Mouse (Mus musculus) forebrain, embryonic 14.5 days (tissue): ENCODE results near the gene Rtn2. TPM values are rescaled to one million over a fixed set of nuclear protein-coding genes. Genes with fewer than 3 reads are reported as not detected.

Experiments used
- ATAC-seq: fragments of 200-750 bp; cut with Nextera tagmentation; 2 replicates; pipeline ENCODE4 v1.8.0; 2017; ENCODE audit warnings: mild to moderate bottlenecking, moderate library complexity
- DNase-seq: peaks from one replicate; pipeline ENCODE4 v3.0.0-alpha.2; 2015; ENCODE audit warnings: low spot score
- H3K27ac ChIP-seq: fragments of 300-500 bp; sonication (generic); 2 replicates; pipeline ENCODE4 v1.5.1; 2014; ENCODE audit warnings: low read depth, mild to moderate bottlenecking, control low read depth, low read length, moderate library complexity
- H3K27me3 ChIP-seq: fragments of 300-500 bp; sonication (generic); replicated peaks from 2 replicates; pipeline ENCODE4 v1.6.1; 2014; ENCODE audit warnings: low read length, control low read depth, mixed read lengths; ENCODE audit not compliant: control insufficient read depth, insufficient read depth
- H3K36me3 ChIP-seq: fragments of 300-500 bp; sonication (generic); 2 replicates; pipeline ENCODE4 v1.6.1; 2014; ENCODE audit warnings: low read length, control low read depth; ENCODE audit not compliant: control insufficient read depth, insufficient read depth
- H3K4me1 ChIP-seq: fragments of 300-500 bp; sonication (generic); 2 replicates; pipeline ENCODE4 v1.6.1; 2014; ENCODE audit warnings: antibody characterized with exemption, low read length, control low read depth; ENCODE audit not compliant: control insufficient read depth, insufficient read depth
- H3K4me2 ChIP-seq: fragments of 300-500 bp; sonication (generic); 2 replicates; pipeline ENCODE4 v1.6.1; 2014; ENCODE audit warnings: mild to moderate bottlenecking, control low read depth, low read length
- H3K4me3 ChIP-seq: fragments of 300-500 bp; sonication (generic); 2 replicates; pipeline ENCODE4 v1.5.1; 2014; ENCODE audit warnings: low read depth, low read length, control low read depth
- H3K9ac ChIP-seq: fragments of 300-500 bp; sonication (generic); 2 replicates; pipeline ENCODE4 v1.6.1; 2014; ENCODE audit warnings: mild to moderate bottlenecking, low read length, control low read depth, moderate library complexity
- H3K9me3 ChIP-seq: fragments of 300-500 bp; sonication (generic); replicated peaks from 2 replicates; pipeline ENCODE4 v1.6.1; 2016; ENCODE audit warnings: low read length, control low read depth, mixed read lengths; ENCODE audit not compliant: control insufficient read depth
- WGBS: fragments of 180-500 bp; shearing (Covaris S2); extraction: QIAGEN DNeasy Blood & Tissue Kit; methylation state at CpG from one replicate; pipeline ENCODE4 v1.1.7; 2014; 5-methylcytosine and 5-hydroxymethylcytosine counted together
- polyA plus RNA-seq: library from polyadenylated mRNA; unstranded; fragments of >200 nt; fragmentation: Nextera tagmentation; extraction: Ambion mirVana; gene quantifications from 2 replicates; pipeline ENCODE4 v1.2.1, GENCODE M21; 2014

The Rtn2 gene
- polyA plus RNA-seq, 1 experiment from 2014 or later: 102 TPM

GRCm38 (mm10) chr7:19327128-19327527, 44.7 kb downstream of the Rtn2 start:
- H3K4me2 ChIP-seq: peak overlapping the region; percentile 57
- no peaks in the 10 kb centered on the region for H3K9me3 ChIP-seq
- peak; percentile 88 for DNase-seq
- peak; percentile 78 for ATAC-seq
- peak overlapping the region; percentile 43 for H3K9ac ChIP-seq
- peak overlapping the region; percentile 33 for H3K4me3 ChIP-seq
- peaks cover 7% of the 10 kb centered on the region; the same call in 1 of the 2 replicates for H3K4me1 ChIP-seq
- no peaks in the 10 kb centered on the region for H3K36me3 ChIP-seq
- H3K27me3 ChIP-seq: no peaks in the 10 kb centered on the region
- H3K27ac ChIP-seq: no peak overlapping the region
- WGBS: under 1% methylated on average over 22 of the region's 22 CpGs

GRCm38 (mm10) chr7:19327782-19328181, 45.4 kb downstream of the Rtn2 start:
- Histone ChIP-seq H3K4me2 (no peak overlapping the region), H3K9ac (no peak overlapping the region), H3K27me3 (no peaks in the 10 kb centered on the region), H3K9me3 (no peaks in the 10 kb centered on the region), H3K27ac (no peak overlapping the region), H3K4me1 (peaks cover 7% of the 10 kb centered on the region; the same call in 1 of the 2 replicates), H3K4me3 (no peak overlapping the region), H3K36me3 (no peaks in the 10 kb centered on the region)
- no peak for ATAC-seq
- no peak for DNase-seq
- 83% methylated on average over 5 of the region's 5 CpGs for WGBS

GRCm38 (mm10) chr7:19328425-19328824, 46.0 kb downstream of the Rtn2 start:
- Histone ChIP-seq H3K9me3 (no peaks in the 10 kb centered on the region), H3K36me3 (no peaks in the 10 kb centered on the region), H3K4me2 (no peak overlapping the region), H3K9ac (no peak overlapping the region), H3K27me3 (no peaks in the 10 kb centered on the region), H3K27ac (no peak overlapping the region), H3K4me1 (peaks cover 7% of the 10 kb centered on the region; the same call in 1 of the 2 replicates), H3K4me3 (no peak overlapping the region)
- ATAC-seq: no peak
- no peak for DNase-seq

GRCm38 (mm10) chr7:19331910-19332309, 49.5 kb downstream of the Rtn2 start:
- DNase-seq (no peak), ATAC-seq (no peak)
- H3K36me3 ChIP-seq: no peaks in the 10 kb centered on the region
- H3K4me2 ChIP-seq: no peak overlapping the region
- H3K27me3 ChIP-seq: no peaks in the 10 kb centered on the region
- no peak overlapping the region for H3K4me3 ChIP-seq
- 70% methylated on average over 2 of the region's 2 CpGs for WGBS
- no peak overlapping the region for H3K9ac ChIP-seq
- H3K27ac ChIP-seq: no peak overlapping the region
- peaks cover 1% of the 10 kb centered on the region; the same call in 1 of the 2 replicates for H3K4me1 ChIP-seq
- H3K9me3 ChIP-seq: no peaks in the 10 kb centered on the region

- WGBS: under 1% methylated on average over 52 of the region's 52 CpGs
These were observed 50.4 kb downstream of the Rtn2 start for GRCm38 (mm10) chr7:19332709-19333352.

GRCm38 (mm10) chr7:19335583-19335982, 53.2 kb downstream of the Rtn2 start:
- Histone ChIP-seq H3K36me3 (no peaks in the 10 kb centered on the region), H3K4me2 (no peak overlapping the region), H3K4me1 (no peaks in the 10 kb centered on the region), H3K27ac (no peak overlapping the region), H3K9ac (no peak overlapping the region), H3K4me3 (no peak overlapping the region), H3K27me3 (no peaks in the 10 kb centered on the region), H3K9me3 (no peaks in the 10 kb centered on the region)
- no peak for DNase-seq
- WGBS: 31% methylated on average over 3 of the region's 3 CpGs
- no peak for ATAC-seq

More at GRCm38 (mm10) chr7:19332709-19333352, 50.4 kb downstream of the Rtn2 start:
- peak overlapping the region; percentile 60 for H3K4me3 ChIP-seq
- H3K27me3 ChIP-seq: no peaks in the 10 kb centered on the region
- no peaks in the 10 kb centered on the region for H3K9me3 ChIP-seq
- peak overlapping the region; percentile 92 for H3K4me2 ChIP-seq
- peak overlapping the region; percentile 94 for H3K9ac ChIP-seq
- DNase-seq (peak; percentile 77), ATAC-seq (peak; percentile 68)
- H3K27ac ChIP-seq: peak overlapping the region; percentile 75; the same call in 1 of the 2 replicates
- no peaks in the 10 kb centered on the region for H3K4me1 ChIP-seq
- H3K36me3 ChIP-seq: no peaks in the 10 kb centered on the region

GRCm38 (mm10) chr7:19337122-19337521, 54.7 kb downstream of the Rtn2 start:
- Histone ChIP-seq H3K4me3 (no peak overlapping the region), H3K9ac (no peak overlapping the region), H3K36me3 (no peaks in the 10 kb centered on the region), H3K27me3 (0 out of 2 replicates have a peak, but pooled peaks cover 3% of the 10 kb centered on the region), H3K27ac (no peak overlapping the region), H3K4me2 (no peak overlapping the region), H3K9me3 (no peaks in the 10 kb centered on the region), H3K4me1 (peaks cover 5% of the 10 kb centered on the region)
- 69% methylated on average over 10 of the region's 10 CpGs for WGBS
- no peak for DNase-seq
- no peak for ATAC-seq

- no peak overlapping the region for H3K9ac ChIP-seq
- H3K4me1 ChIP-seq: peaks cover 13% of the 10 kb centered on the region
- ATAC-seq (no peak), DNase-seq (no peak)
- 0 out of 2 replicates have a peak, but pooled peaks cover 3% of the 10 kb centered on the region for H3K27me3 ChIP-seq
- 58% methylated on average over 2 of the region's 2 CpGs for WGBS
- H3K9me3 ChIP-seq: no peaks in the 10 kb centered on the region
- no peak overlapping the region for H3K4me2 ChIP-seq
- no peaks in the 10 kb centered on the region for H3K36me3 ChIP-seq
- H3K27ac ChIP-seq: no peak overlapping the region
- H3K4me3 ChIP-seq: no peak overlapping the region
These were observed 55.6 kb downstream of the Rtn2 start for GRCm38 (mm10) chr7:19338060-19338459.

GRCm38 (mm10) chr7:19338596-19338995, 56.2 kb downstream of the Rtn2 start:
- DNase-seq (no peak), ATAC-seq (no peak)
- Histone ChIP-seq H3K4me1 (peaks cover 13% of the 10 kb centered on the region), H3K9me3 (no peaks in the 10 kb centered on the region), H3K27me3 (0 out of 2 replicates have a peak, but pooled peaks cover 3% of the 10 kb centered on the region), H3K4me2 (no peak overlapping the region), H3K9ac (no peak overlapping the region), H3K4me3 (no peak overlapping the region), H3K27ac (no peak overlapping the region), H3K36me3 (no peaks in the 10 kb centered on the region)
- 71% methylated on average over 7 of the region's 7 CpGs for WGBS
